ENCODE assay signal across 8 mouse cellular contexts in the genomic region with DNA sequence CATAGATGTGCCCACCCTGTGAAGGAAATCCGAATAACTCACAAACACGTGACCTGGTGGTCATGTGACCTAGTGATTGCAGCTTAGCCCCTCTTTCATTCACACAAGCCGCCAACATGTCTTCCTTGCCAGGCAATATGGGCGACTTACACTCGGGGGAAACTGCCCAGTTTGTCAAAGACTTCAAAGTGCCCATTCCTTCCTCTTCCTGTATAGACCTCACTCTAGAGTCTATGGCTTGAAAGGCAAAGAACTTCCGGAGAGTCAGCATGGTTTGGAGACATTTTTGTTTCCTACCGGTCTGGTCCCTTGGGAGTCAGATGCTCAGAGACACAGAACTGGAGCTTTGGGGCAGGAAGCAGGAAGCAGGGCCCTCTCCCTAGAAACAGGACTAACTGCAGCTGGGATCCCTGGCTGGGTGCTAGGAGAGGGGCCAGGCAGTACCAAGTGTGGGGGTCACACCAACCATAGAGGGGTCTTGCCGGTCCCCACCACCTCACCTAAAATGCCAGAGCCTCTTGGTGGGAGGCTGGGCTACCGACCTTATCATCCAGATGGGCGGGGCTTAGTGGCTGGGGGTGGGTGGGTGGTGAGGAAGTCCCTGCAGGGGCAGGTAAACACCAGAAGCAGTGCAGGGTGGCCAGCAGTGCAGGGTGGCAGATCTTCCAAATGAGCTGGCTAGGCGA. TPM values are rescaled to one million over a fixed set of nuclear protein-coding genes. Genes with fewer than 3 reads are reported as not detected.
A peak's percentile ranks its signal among the peaks of the same experiment; 100 is the strongest.
DNase-seq lines count a peak whose midpoint lies in the region; ATAC-seq and TF ChIP-seq lines count a peak whose summit lies in the region.

No protein-coding gene starts in this region.

- H3K27ac ChIP-seq in lung, embryonic 15.5 days = peak overlapping the region; percentile 92
- H3K27ac ChIP-seq in forebrain, embryonic 10.5 days = peak overlapping the region; percentile 86
- H3K27ac ChIP-seq in hindbrain, embryonic 13.5 days = peak overlapping the region; percentile 42; the same call in 1 of the 2 replicates
- peak overlapping the region; percentile 79 for H3K27ac ChIP-seq in limb, embryonic 15.5 days
- peak overlapping the region; percentile 66 for H3K27ac ChIP-seq in small intestine, adult 2 months (ENCODE audit: insufficient read depth, low read depth, low read length)

- peak overlapping the region; percentile 47 for H3K4me3 ChIP-seq in lung, embryonic 15.5 days
- peak overlapping the region; percentile 50 for H3K4me3 ChIP-seq in forebrain, embryonic 10.5 days
- H3K4me3 ChIP-seq in hindbrain, embryonic 13.5 days = peak overlapping the region; percentile 28
- H3K4me3 ChIP-seq in limb, embryonic 15.5 days = peak overlapping the region; percentile 44
- H3K4me3 ChIP-seq in small intestine, adult 2 months (ENCODE audit: low read depth, low read length) = peak overlapping the region; percentile 51

- no peaks in the 10 kb centered on the region for H3K27me3 ChIP-seq in lung, embryonic 15.5 days
- H3K27me3 ChIP-seq in forebrain, embryonic 10.5 days (ENCODE audit: poor library complexity, severe bottlenecking) = peaks cover 22% of the 10 kb centered on the region
- peaks cover 7% of the 10 kb centered on the region for H3K27me3 ChIP-seq in hindbrain, embryonic 13.5 days
- H3K27me3 ChIP-seq in limb, embryonic 15.5 days = no peaks in the 10 kb centered on the region
- no peaks in the 10 kb centered on the region for H3K27me3 ChIP-seq in small intestine, adult 2 months (ENCODE audit: control insufficient read depth, insufficient read depth, low read length)

- DNase-seq in lung, adult 18-20 months = no peak
- no peak for DNase-seq in forebrain, embryonic 10.5 days (ENCODE audit: extremely low spot score, low spot score)
- no peak for DNase-seq in cerebellum, postnatal 36 days
- DNase-seq in urinary bladder, adult 18-20 months (ENCODE audit: low spot score in 2 of 2) = no peak

- H3K36me3 ChIP-seq in lung, embryonic 15.5 days = no peaks in the 10 kb centered on the region
- no peaks in the 10 kb centered on the region for H3K36me3 ChIP-seq in forebrain, embryonic 10.5 days (replicated peaks)
- no peaks in the 10 kb centered on the region for H3K36me3 ChIP-seq in hindbrain, embryonic 13.5 days
- peaks cover 16% of the 10 kb centered on the region; the same call in 1 of the 2 replicates for H3K36me3 ChIP-seq in limb, embryonic 15.5 days
- no peaks in the 10 kb centered on the region for H3K36me3 ChIP-seq in small intestine, adult 2 months (ENCODE audit: control insufficient read depth, insufficient read depth, low read length)

- H3K9me3 ChIP-seq in lung, embryonic 15.5 days = no peaks in the 10 kb centered on the region
- H3K9me3 ChIP-seq in forebrain, embryonic 10.5 days = no peaks in the 10 kb centered on the region
- H3K9me3 ChIP-seq in hindbrain, embryonic 13.5 days = no peaks in the 10 kb centered on the region
- no peaks in the 10 kb centered on the region for H3K9me3 ChIP-seq in limb, embryonic 15.5 days

- H3K9ac ChIP-seq in lung, embryonic 15.5 days = peak overlapping the region; percentile 61
- peak overlapping the region; percentile 65 for H3K9ac ChIP-seq in hindbrain, embryonic 13.5 days
- H3K9ac ChIP-seq in limb, embryonic 15.5 days = peak overlapping the region; percentile 54

- 14% methylated on average over 11 of the region's 11 CpGs for WGBS in lung, embryonic 15.5 days
- 54% methylated on average over 11 of the region's 11 CpGs for WGBS in forebrain, embryonic 10.5 days
- WGBS in hindbrain, embryonic 13.5 days = 56% methylated on average over 11 of the region's 11 CpGs
- WGBS in limb, embryonic 15.5 days = 37% methylated on average over 11 of the region's 11 CpGs
- WGBS in small intestine, adult 2 months = 55% methylated on average over 11 of the region's 11 CpGs

- no peak for TF ChIP-seq CTCF in small intestine, adult 2 months (IDR thresholded peaks at IDR 0.05; ENCODE audit: extremely low read depth, insufficient read length, insufficient replicate concordance, low read depth, low read length)

- peak; percentile 6 for ATAC-seq in lung, embryonic 15.5 days (ENCODE audit: borderline replicate concordance, extremely low read depth, low FRiP score, low TSS enrichment)
- ATAC-seq in hindbrain, embryonic 13.5 days (ENCODE audit: low FRiP score) = no peak
- no peak for ATAC-seq in limb, embryonic 15.5 days (ENCODE audit: insufficient number of reproducible peaks, low FRiP score, low TSS enrichment, low read depth)

- H3K4me1 ChIP-seq in lung, embryonic 15.5 days = peaks cover 55% of the 10 kb centered on the region
- H3K4me1 ChIP-seq in forebrain, embryonic 10.5 days = peaks cover 48% of the 10 kb centered on the region
- peaks cover 30% of the 10 kb centered on the region for H3K4me1 ChIP-seq in hindbrain, embryonic 13.5 days (replicated peaks)
- peaks cover 46% of the 10 kb centered on the region for H3K4me1 ChIP-seq in limb, embryonic 15.5 days
- H3K4me1 ChIP-seq in small intestine, adult 2 months (ENCODE audit: control insufficient read depth, insufficient read depth, insufficient read length, low read length) = peaks cover 27% of the 10 kb centered on the region

- no peak for TF ChIP-seq POLR2A in small intestine, adult 2 months (IDR thresholded peaks at IDR 0.05; ENCODE audit: low read depth, low read length)

- H3K4me2 ChIP-seq in lung, embryonic 15.5 days = peak overlapping the region; percentile 75
- peak overlapping the region; percentile 51 for H3K4me2 ChIP-seq in hindbrain, embryonic 13.5 days
- peak overlapping the region; percentile 72 for H3K4me2 ChIP-seq in limb, embryonic 15.5 days

RNA-seq across cellular contexts. Expression of gene C1qtnf6, which starts 2.3 kb away (rescaled TPM):
- polyA plus RNA-seq in lung, embryonic 15.5 days (2015; fragmentation: Nextera tagmentation; extraction: Ambion mirVana) = 31.1 and 33.1 TPM in 2 replicates
- 8.4 and 8.8 TPM in 2 replicates for polyA plus RNA-seq in forebrain, embryonic 10.5 days (2016; fragmentation: Nextera tagmentation; extraction: Ambion mirVana)
- polyA plus RNA-seq in hindbrain, embryonic 13.5 days (2015; fragmentation: Nextera tagmentation; extraction: Ambion mirVana) = 8.0 and 8.2 TPM in 2 replicates
- 52.3 and 60.8 TPM in 2 replicates for polyA plus RNA-seq in limb, embryonic 15.5 days (2015; fragmentation: Nextera tagmentation; extraction: Ambion mirVana)
- 7.9 and 8.1 TPM in 2 replicates for polyA plus RNA-seq in small intestine, adult 2 months (2012; rRNA removed)

RNA-seq across cellular contexts. Expression of gene Sstr3, which starts 15.6 kb away (rescaled TPM):
- 0.05 TPM in 1 of 2 replicates, not detected in the other for polyA plus RNA-seq in lung, embryonic 15.5 days (2015; fragmentation: Nextera tagmentation; extraction: Ambion mirVana)
- 0.09 TPM in 1 of 2 replicates, not detected in the other for polyA plus RNA-seq in forebrain, embryonic 10.5 days (2016; fragmentation: Nextera tagmentation; extraction: Ambion mirVana)
- 0.42 and 0.48 TPM in 2 replicates for polyA plus RNA-seq in hindbrain, embryonic 13.5 days (2015; fragmentation: Nextera tagmentation; extraction: Ambion mirVana)
- 0.04 TPM in 1 of 2 replicates, not detected in the other for polyA plus RNA-seq in limb, embryonic 15.5 days (2015; fragmentation: Nextera tagmentation; extraction: Ambion mirVana)
- 0.44 and 1.4 TPM in 2 replicates for polyA plus RNA-seq in small intestine, adult 2 months (2012; rRNA removed)

RNA-seq across cellular contexts. Expression of gene Il2rb, which starts 33.8 kb away (rescaled TPM):
- 0.25 and 1.3 TPM in 2 replicates for polyA plus RNA-seq in lung, embryonic 15.5 days (2015; fragmentation: Nextera tagmentation; extraction: Ambion mirVana)
- polyA plus RNA-seq in forebrain, embryonic 10.5 days (2016; fragmentation: Nextera tagmentation; extraction: Ambion mirVana) = not detected in 2 replicates
- polyA plus RNA-seq in hindbrain, embryonic 13.5 days (2015; fragmentation: Nextera tagmentation; extraction: Ambion mirVana) = 0.05 and 0.13 TPM in 2 replicates
- polyA plus RNA-seq in limb, embryonic 15.5 days (2015; fragmentation: Nextera tagmentation; extraction: Ambion mirVana) = 0.36 and 0.42 TPM in 2 replicates
- polyA plus RNA-seq in small intestine, adult 2 months (2012; rRNA removed) = 7.2 and 11.8 TPM in 2 replicates

RNA-seq across cellular contexts. Expression of gene Rac2, which starts 43.7 kb away (rescaled TPM):
- 17.5 and 27.3 TPM in 2 replicates for polyA plus RNA-seq in lung, embryonic 15.5 days (2015; fragmentation: Nextera tagmentation; extraction: Ambion mirVana)
- polyA plus RNA-seq in forebrain, embryonic 10.5 days (2016; fragmentation: Nextera tagmentation; extraction: Ambion mirVana) = 3.1 and 6.1 TPM in 2 replicates
- polyA plus RNA-seq in hindbrain, embryonic 13.5 days (2015; fragmentation: Nextera tagmentation; extraction: Ambion mirVana) = 6.3 and 8.8 TPM in 2 replicates
- 37.0 and 41.1 TPM in 2 replicates for polyA plus RNA-seq in limb, embryonic 15.5 days (2015; fragmentation: Nextera tagmentation; extraction: Ambion mirVana)
- 37.0 and 136 TPM in 2 replicates for polyA plus RNA-seq in small intestine, adult 2 months (2012; rRNA removed)

Comparison
In these comparisons a context has a peak if more than half of its experiments do, and no peak if none do; other contexts are left out.
1. H3K27ac ChIP-seq: peak in every context shown above with its lines; median percentile 92 in lung, embryonic 15.5 days; 86 in forebrain, embryonic 10.5 days; 79 in limb, embryonic 15.5 days; 66 in small intestine, adult 2 months; 42 in hindbrain, embryonic 13.5 days.